Mouse (Mus musculus): ENCODE results near the gene Wdr20. TPM values are rescaled to one million over a fixed set of nuclear protein-coding genes. Genes with fewer than 3 reads are reported as not detected.

Wdr20 gene
- polyA plus RNA-seq, 1 experiment from 2014 or later = 23.6 TPM

GRCm38 (mm10) chr12:110762321-110762720 lies 24.6 kb downstream of the Wdr20 start:
- DNase-seq (ENCODE audit: low spot score) (no peak), ATAC-seq (ENCODE audit: insufficient read depth, low FRiP score, low TSS enrichment) (no peak)
- no peaks in the 10 kb centered on the region for H3K9me3 ChIP-seq (ENCODE audit: control insufficient read depth, low read length)
- H3K27ac ChIP-seq (ENCODE audit: low read depth, low read length) = no peak overlapping the region
- no peaks in the 10 kb centered on the region for H3K36me3 ChIP-seq (ENCODE audit: control insufficient read depth, insufficient read depth, low read length)
- no peaks in the 10 kb centered on the region for H3K4me1 ChIP-seq (ENCODE audit: control insufficient read depth, insufficient read depth, low read length)
- H3K4me3 ChIP-seq (ENCODE audit: low read depth, low read length) = no peak overlapping the region
- no peaks in the 10 kb centered on the region for H3K27me3 ChIP-seq (ENCODE audit: control insufficient read depth, insufficient read depth, low read length)
- no peak overlapping the region for H3K4me2 ChIP-seq (ENCODE audit: low read depth)
- no peak overlapping the region for H3K9ac ChIP-seq (ENCODE audit: low read length)
- 90% methylated on average over 2 of the region's 2 CpGs for WGBS

- no peak for ATAC-seq (ENCODE audit: insufficient read depth, low FRiP score, low TSS enrichment)
Measured at GRCm38 (mm10) chr12:110764531-110764930, 26.8 kb downstream of the Wdr20 start.

GRCm38 (mm10) chr12:110768562-110768961 lies 30.8 kb downstream of the Wdr20 start:
- ATAC-seq (ENCODE audit: insufficient read depth, low FRiP score, low TSS enrichment) = no peak
- no peaks in the 10 kb centered on the region for H3K4me1 ChIP-seq (ENCODE audit: control insufficient read depth, insufficient read depth, low read length)

More at GRCm38 (mm10) chr12:110764531-110764930, 26.8 kb downstream of the Wdr20 start:
- no peaks in the 10 kb centered on the region for H3K36me3 ChIP-seq (ENCODE audit: control insufficient read depth, insufficient read depth, low read length)
- no peak overlapping the region for H3K4me2 ChIP-seq (ENCODE audit: low read depth)
- H3K27ac ChIP-seq (ENCODE audit: low read depth, low read length) = no peak overlapping the region
- no peaks in the 10 kb centered on the region for H3K27me3 ChIP-seq (ENCODE audit: control insufficient read depth, insufficient read depth, low read length)
- no peak for DNase-seq (ENCODE audit: low spot score)
- no peak overlapping the region for H3K9ac ChIP-seq (ENCODE audit: low read length)
- H3K4me1 ChIP-seq (ENCODE audit: control insufficient read depth, insufficient read depth, low read length) = no peaks in the 10 kb centered on the region
- WGBS = 90% methylated on average over 5 of the region's 5 CpGs
- no peak overlapping the region for H3K4me3 ChIP-seq (ENCODE audit: low read depth, low read length)
- H3K9me3 ChIP-seq (ENCODE audit: control insufficient read depth, low read length) = no peaks in the 10 kb centered on the region

GRCm38 (mm10) chr12:110769660-110770297 lies 32.0 kb downstream of the Wdr20 start:
- Histone ChIP-seq H3K27ac (ENCODE audit: low read depth, low read length) (no peak overlapping the region), H3K27me3 (ENCODE audit: control insufficient read depth, insufficient read depth, low read length) (no peaks in the 10 kb centered on the region), H3K4me2 (ENCODE audit: low read depth) (no peak overlapping the region), H3K4me1 (ENCODE audit: control insufficient read depth, insufficient read depth, low read length) (no peaks in the 10 kb centered on the region), H3K4me3 (ENCODE audit: low read depth, low read length) (no peak overlapping the region), H3K9me3 (ENCODE audit: control insufficient read depth, low read length) (no peaks in the 10 kb centered on the region), H3K36me3 (ENCODE audit: control insufficient read depth, insufficient read depth, low read length) (no peaks in the 10 kb centered on the region), H3K9ac (ENCODE audit: low read length) (no peak overlapping the region)
- ATAC-seq (ENCODE audit: insufficient read depth, low FRiP score, low TSS enrichment) = no peak
- no peak for DNase-seq (ENCODE audit: low spot score)
- 62% methylated on average over 6 of the region's 6 CpGs for WGBS

More at GRCm38 (mm10) chr12:110768562-110768961, 30.8 kb downstream of the Wdr20 start:
- Histone ChIP-seq H3K27me3 (ENCODE audit: control insufficient read depth, insufficient read depth, low read length) (no peaks in the 10 kb centered on the region), H3K9ac (ENCODE audit: low read length) (no peak overlapping the region), H3K4me3 (ENCODE audit: low read depth, low read length) (no peak overlapping the region), H3K4me2 (ENCODE audit: low read depth) (no peak overlapping the region), H3K9me3 (ENCODE audit: control insufficient read depth, low read length) (no peaks in the 10 kb centered on the region), H3K36me3 (ENCODE audit: control insufficient read depth, insufficient read depth, low read length) (no peaks in the 10 kb centered on the region), H3K27ac (ENCODE audit: low read depth, low read length) (no peak overlapping the region)
- DNase-seq (ENCODE audit: low spot score) = no peak

- no peak overlapping the region for H3K4me3 ChIP-seq (ENCODE audit: low read depth, low read length)
- H3K27ac ChIP-seq (ENCODE audit: low read depth, low read length) = no peak overlapping the region
- WGBS = 93% methylated on average over 10 of the region's 10 CpGs
- DNase-seq (ENCODE audit: low spot score) = no peak
- H3K4me1 ChIP-seq (ENCODE audit: control insufficient read depth, insufficient read depth, low read length) = no peaks in the 10 kb centered on the region; the same call in 1 of the 2 replicates
- no peak overlapping the region for H3K4me2 ChIP-seq (ENCODE audit: low read depth)
- no peaks in the 10 kb centered on the region for H3K27me3 ChIP-seq (ENCODE audit: control insufficient read depth, insufficient read depth, low read length)
- no peaks in the 10 kb centered on the region for H3K9me3 ChIP-seq (ENCODE audit: control insufficient read depth, low read length)
- H3K36me3 ChIP-seq (ENCODE audit: control insufficient read depth, insufficient read depth, low read length) = no peaks in the 10 kb centered on the region
- no peak overlapping the region for H3K9ac ChIP-seq (ENCODE audit: low read length)
- ATAC-seq (ENCODE audit: insufficient read depth, low FRiP score, low TSS enrichment) = no peak
Measured at GRCm38 (mm10) chr12:110770479-110771247, 32.9 kb downstream of the Wdr20 start.

- no peak overlapping the region for H3K27ac ChIP-seq (ENCODE audit: low read depth, low read length)
- H3K4me1 ChIP-seq (ENCODE audit: control insufficient read depth, insufficient read depth, low read length) = no peaks in the 10 kb centered on the region; the same call in 1 of the 2 replicates
- H3K36me3 ChIP-seq (ENCODE audit: control insufficient read depth, insufficient read depth, low read length) = no peaks in the 10 kb centered on the region
- H3K9ac ChIP-seq (ENCODE audit: low read length) = no peak overlapping the region
- no peak for ATAC-seq (ENCODE audit: insufficient read depth, low FRiP score, low TSS enrichment)
- H3K9me3 ChIP-seq (ENCODE audit: control insufficient read depth, low read length) = no peaks in the 10 kb centered on the region
- H3K4me2 ChIP-seq (ENCODE audit: low read depth) = no peak overlapping the region
- H3K27me3 ChIP-seq (ENCODE audit: control insufficient read depth, insufficient read depth, low read length) = no peaks in the 10 kb centered on the region
- DNase-seq (ENCODE audit: low spot score) = no peak
- H3K4me3 ChIP-seq (ENCODE audit: low read depth, low read length) = no peak overlapping the region
- 95% methylated on average over 6 of the region's 6 CpGs for WGBS
Measured at GRCm38 (mm10) chr12:110771961-110772360, 34.2 kb downstream of the Wdr20 start.

- no peak for DNase-seq (ENCODE audit: low spot score)
- WGBS = 70% methylated on average over 5 of the region's 5 CpGs
Measured at GRCm38 (mm10) chr12:110775628-110776426, 38.1 kb downstream of the Wdr20 start.

GRCm38 (mm10) chr12:110777853-110778252 lies 40.1 kb downstream of the Wdr20 start:
- Histone ChIP-seq H3K36me3 (ENCODE audit: control insufficient read depth, insufficient read depth, low read length) (no peaks in the 10 kb centered on the region), H3K4me2 (ENCODE audit: low read depth) (no peak overlapping the region), H3K9ac (ENCODE audit: low read length) (no peak overlapping the region), H3K9me3 (ENCODE audit: control insufficient read depth, low read length) (no peaks in the 10 kb centered on the region), H3K27ac (ENCODE audit: low read depth, low read length) (no peak overlapping the region), H3K4me3 (ENCODE audit: low read depth, low read length) (no peak overlapping the region), H3K27me3 (ENCODE audit: control insufficient read depth, insufficient read depth, low read length) (no peaks in the 10 kb centered on the region), H3K4me1 (ENCODE audit: control insufficient read depth, insufficient read depth, low read length) (no peaks in the 10 kb centered on the region; the same call in 1 of the 2 replicates)
- WGBS = 91% methylated on average over 5 of the region's 5 CpGs
- ATAC-seq (ENCODE audit: insufficient read depth, low FRiP score, low TSS enrichment) (no peak), DNase-seq (ENCODE audit: low spot score) (no peak)

More at GRCm38 (mm10) chr12:110775628-110776426, 38.1 kb downstream of the Wdr20 start:
- no peak for ATAC-seq (ENCODE audit: insufficient read depth, low FRiP score, low TSS enrichment)
- Histone ChIP-seq H3K4me1 (ENCODE audit: control insufficient read depth, insufficient read depth, low read length) (no peaks in the 10 kb centered on the region; the same call in 1 of the 2 replicates), H3K4me2 (ENCODE audit: low read depth) (no peak overlapping the region), H3K4me3 (ENCODE audit: low read depth, low read length) (no peak overlapping the region), H3K27ac (ENCODE audit: low read depth, low read length) (no peak overlapping the region), H3K36me3 (ENCODE audit: control insufficient read depth, insufficient read depth, low read length) (no peaks in the 10 kb centered on the region), H3K9ac (ENCODE audit: low read length) (no peak overlapping the region), H3K9me3 (ENCODE audit: control insufficient read depth, low read length) (no peaks in the 10 kb centered on the region), H3K27me3 (ENCODE audit: control insufficient read depth, insufficient read depth, low read length) (no peaks in the 10 kb centered on the region)
